Mouse (Mus musculus) adrenal gland, adult 18-20 months (tissue): ENCODE data around the gene Iapp. TPM values are rescaled to one million over a fixed set of nuclear protein-coding genes. Genes with fewer than 3 reads are reported as not detected.

Source experiments
- total RNA-seq, 2 experiments: library from RNA; stranded (reverse); gene quantifications; 1 replicate in 1 of 2; 2 replicates in 1 of 2; pipeline ENCODE4 v1.2.3; 2021

Iapp gene
- total RNA-seq, 2 experiments from 2014 or later = not detected

Other genes starting within 250 kb of the Iapp start
- not detected for gene Slco1a6, start 89.9 kb upstream of the Iapp start, total RNA-seq
- gene Slco1a5, start 24.6 kb downstream of the Iapp start, total RNA-seq = not detected
- 10 to 100 TPM in 1 of 2 experiments, 1 to 10 TPM in 1; 9.5 to 12.7 TPM for gene Pyroxd1, start 47.2 kb downstream of the Iapp start, total RNA-seq
- gene Recql, start 88.7 kb downstream of the Iapp start, total RNA-seq = 10 to 100 TPM; 11.1 to 12.3 TPM
- 10 to 100 TPM; 35.5 to 38.9 TPM for gene Golt1b, start 88.8 kb downstream of the Iapp start, total RNA-seq
- under 1 TPM; 0.19 to 0.33 TPM for gene Spx, start 115.0 kb downstream of the Iapp start, total RNA-seq
- 10 to 100 TPM; 11.9 to 25.7 TPM for gene Gys2, start 174.7 kb downstream of the Iapp start, total RNA-seq
- 100 to 1,000 TPM; 208 to 422 TPM for gene Ldhb, start 209.5 kb downstream of the Iapp start, total RNA-seq